Mouse (Mus musculus): ENCODE results near the gene Gnl3l.

Gnl3l gene

GRCm38 (mm10) chrX:151016938-151017877, at the start of gene Gnl3l:
Gnl3l (minus strand) TSS chrX:151017322.
- peak; percentile 92 for DNase-seq (ENCODE audit: low spot score)

DNA sequence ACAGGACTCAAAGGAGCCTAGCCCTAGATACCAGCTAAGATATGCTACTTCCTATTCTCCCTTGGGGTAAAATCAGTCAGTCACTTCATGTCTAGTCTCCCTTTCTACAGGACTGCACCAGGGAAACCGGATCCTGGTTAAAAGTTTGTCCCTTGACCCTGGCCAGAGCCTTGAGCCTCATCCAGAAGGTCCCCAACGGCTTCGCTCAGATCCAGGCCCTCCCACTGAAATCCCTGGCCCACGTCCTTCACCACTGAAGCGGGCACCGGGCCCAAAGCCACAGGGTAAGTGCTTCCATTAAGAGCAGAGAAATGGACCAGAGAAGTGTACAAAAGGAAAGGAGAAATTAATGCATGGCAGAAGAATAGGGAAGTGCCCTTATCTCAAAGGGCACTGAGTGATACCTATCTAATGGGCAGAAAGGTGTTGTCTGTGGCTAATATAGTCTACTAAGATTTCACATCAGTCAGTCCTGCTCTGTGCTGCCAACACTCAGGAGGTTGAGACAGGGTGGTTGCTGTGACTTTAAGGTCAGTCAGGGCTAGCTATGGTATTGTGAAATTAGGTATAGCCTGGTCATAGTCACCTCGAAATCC, 49.0 kb upstream of the Gnl3l start:
- no peak for DNase-seq (ENCODE audit: low spot score)

DNA sequence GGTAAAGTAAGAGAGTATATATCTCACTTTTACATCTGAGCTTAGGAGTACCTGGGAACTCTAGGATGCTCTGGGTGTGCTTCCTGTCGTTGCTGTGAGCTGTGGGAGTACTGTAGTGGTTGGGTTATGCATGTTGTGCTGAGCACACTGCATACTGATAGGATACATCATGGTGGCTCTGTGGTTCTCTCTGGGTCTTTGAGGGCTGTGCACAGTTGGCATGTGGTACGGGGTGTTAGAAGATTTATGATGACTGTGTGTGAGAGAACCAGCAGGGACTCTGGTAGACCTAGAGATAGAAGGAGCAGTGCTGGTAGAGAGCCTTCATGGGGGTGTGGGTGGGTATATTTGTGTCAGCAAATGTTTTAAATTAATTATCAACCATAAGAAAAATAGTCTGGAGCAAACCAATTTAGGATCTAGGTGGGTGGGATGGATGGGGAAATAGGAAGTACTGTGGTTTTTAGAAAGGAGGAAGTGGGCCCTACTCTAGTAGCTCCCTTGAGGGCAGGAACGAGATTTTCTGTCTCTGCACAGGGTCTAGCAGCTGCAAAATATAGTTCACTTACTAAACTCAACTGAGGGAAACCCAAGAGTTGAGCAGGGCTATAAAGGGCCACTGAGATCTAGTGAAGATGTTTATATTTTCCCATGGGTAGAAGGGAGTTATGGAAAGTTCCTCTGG, 44.6 kb upstream of the Gnl3l start:
- DNase-seq (ENCODE audit: low spot score), result no peak

DNA sequence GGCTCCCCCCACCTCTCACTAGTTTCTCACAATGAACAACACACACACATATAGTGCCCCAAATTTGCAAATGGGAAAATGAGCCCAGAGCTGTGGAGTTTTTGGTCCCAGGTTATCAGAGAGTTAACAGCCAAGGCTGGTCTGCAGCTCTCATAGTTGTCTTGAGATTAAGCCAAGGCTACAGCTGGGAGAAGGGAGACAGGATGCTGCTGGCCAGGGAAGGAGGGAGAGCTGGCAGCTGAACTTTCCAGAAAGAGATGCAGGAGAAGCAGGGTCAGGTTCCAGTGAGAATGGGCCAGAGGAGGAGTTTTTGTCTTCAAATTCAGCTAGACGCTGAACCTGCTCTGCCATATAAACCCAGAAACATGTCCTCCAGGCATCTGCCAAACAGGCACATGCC, 42.2 kb upstream of the Gnl3l start:
- DNase-seq (ENCODE audit: low spot score), result no peak

DNA sequence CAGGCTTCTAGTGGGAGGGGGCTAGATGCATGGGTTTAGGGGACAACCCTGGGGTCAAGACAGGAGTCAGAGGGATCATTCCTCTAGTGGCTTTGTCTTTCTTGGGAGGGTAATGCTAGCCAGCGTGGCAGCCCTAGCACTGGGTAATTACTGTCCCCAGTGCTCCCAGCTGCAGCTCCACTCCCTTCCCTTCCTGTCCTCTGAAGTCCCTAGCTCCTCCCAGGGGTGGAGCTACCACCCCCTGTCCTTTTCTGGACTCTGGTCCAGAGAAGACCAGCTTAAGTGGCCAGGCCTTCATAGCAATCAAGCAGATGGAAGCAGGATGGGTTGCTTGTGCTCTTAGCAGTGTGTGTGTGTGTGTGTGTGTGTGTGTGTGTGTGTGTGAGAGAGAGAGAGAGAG, 38.4 kb upstream of the Gnl3l start:
- no peak for DNase-seq (ENCODE audit: low spot score)

DNA sequence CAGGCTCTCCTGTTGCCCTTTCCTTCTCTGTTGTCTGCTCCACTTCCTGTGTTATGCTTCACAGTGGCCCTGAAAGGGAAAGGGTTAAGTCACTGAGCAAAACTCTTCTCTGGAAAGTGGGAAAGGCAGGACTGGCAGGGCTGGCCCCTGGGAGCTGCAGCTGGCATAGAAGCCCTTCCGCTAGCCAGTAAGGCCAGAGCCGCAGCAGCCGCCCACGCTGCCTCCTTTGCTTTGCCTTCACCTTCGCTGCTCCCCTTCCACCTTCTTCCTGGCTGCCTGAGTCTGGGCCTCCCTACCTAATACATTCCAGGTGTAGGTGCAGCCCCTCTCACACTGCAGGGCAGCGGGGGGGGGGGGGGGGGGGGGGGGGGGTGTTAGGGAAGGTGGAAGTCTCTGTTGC, 37.4 kb upstream of the Gnl3l start:
- DNase-seq (ENCODE audit: low spot score), result peak; percentile 12

GRCm38 (mm10) chrX:151050337-151050736, 33.2 kb upstream of the Gnl3l start:
- DNase-seq (ENCODE audit: low spot score), result peak; percentile 26

DNA sequence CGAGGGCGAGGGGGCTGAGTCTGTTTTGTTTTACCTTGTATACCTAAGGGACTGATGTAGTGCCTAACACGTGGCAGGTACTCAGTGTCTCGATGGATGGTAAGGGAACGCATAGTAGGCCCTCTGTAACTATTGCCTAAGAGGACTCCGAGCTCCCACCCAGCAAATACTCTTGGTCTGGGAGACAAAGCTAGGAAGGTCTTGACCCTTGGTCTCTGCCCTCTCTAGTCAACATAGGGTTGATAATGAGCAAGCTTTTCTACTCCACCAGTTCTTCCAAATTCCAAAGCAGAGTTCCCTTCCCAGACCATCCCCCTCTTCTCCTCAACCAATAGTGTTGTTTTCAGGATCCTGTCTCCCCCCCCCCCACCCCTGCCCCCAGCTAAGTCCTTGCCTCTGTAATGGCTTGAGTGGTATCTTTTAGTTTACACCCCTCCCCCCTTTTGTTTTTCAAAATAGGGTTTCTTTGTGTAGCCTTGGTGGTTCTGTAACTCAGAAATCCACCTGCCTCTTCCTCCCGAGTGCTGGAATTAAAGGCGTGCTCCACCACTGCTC, 32.6 kb upstream of the Gnl3l start:
- no peak for DNase-seq (ENCODE audit: low spot score)

DNA sequence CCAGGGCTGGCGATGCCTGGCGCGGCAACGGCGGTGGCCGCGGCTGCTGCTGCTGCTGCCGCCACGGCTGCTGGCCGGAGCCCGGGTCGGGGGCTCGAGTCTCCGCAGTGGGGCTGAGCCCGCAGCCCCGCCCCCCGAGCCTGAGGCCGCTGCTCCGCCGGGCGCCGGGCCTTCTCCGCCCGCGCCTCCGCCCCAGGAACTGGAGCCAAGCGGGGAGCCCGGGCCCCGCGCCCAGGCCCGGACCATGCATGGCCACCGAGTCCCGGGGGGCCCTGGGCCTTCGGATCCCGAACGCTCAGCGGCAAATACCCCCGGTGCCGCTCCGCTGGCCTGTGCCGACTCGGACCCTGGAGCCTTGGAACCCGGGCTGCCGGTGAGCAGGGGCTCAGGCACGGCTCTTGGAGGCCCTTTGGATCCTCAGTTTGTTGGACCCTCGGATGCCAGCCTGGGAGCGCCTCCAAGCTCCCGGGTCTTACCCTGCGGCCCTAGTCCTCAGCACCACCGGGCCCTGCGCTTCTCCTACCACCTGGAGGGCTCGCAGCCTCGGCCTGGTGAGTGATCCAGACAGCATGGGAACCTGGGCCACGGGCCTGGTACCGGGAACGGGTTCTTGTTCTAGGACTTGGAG, 30.4 kb upstream of the Gnl3l start:
- DNase-seq (ENCODE audit: low spot score), result peak; percentile 26

GRCm38 (mm10) chrX:151046777-151047430, 29.8 kb upstream of the Gnl3l start:
- peak; percentile 89 for DNase-seq (ENCODE audit: low spot score)

- DNase-seq (ENCODE audit: low spot score), result no peak
Observed at GRCm38 (mm10) chrX:151046321-151046720, 29.2 kb upstream of the Gnl3l start.

- DNase-seq (ENCODE audit: low spot score), result no peak
Observed at GRCm38 (mm10) chrX:151045850-151046249, 28.7 kb upstream of the Gnl3l start, which contains the start of gene Fgd1. Fgd1 (plus strand) TSS chrX:151046150.

- DNase-seq (ENCODE audit: low spot score), result no peak
Observed at GRCm38 (mm10) chrX:151041223-151041622, 24.1 kb upstream of the Gnl3l start.

GRCm38 (mm10) chrX:151031400-151031799, 14.3 kb upstream of the Gnl3l start:
- DNase-seq (ENCODE audit: low spot score), result no peak

- DNase-seq (ENCODE audit: low spot score), result no peak
Observed at GRCm38 (mm10) chrX:151018798-151019197, 1.7 kb upstream of the Gnl3l start.

DNA sequence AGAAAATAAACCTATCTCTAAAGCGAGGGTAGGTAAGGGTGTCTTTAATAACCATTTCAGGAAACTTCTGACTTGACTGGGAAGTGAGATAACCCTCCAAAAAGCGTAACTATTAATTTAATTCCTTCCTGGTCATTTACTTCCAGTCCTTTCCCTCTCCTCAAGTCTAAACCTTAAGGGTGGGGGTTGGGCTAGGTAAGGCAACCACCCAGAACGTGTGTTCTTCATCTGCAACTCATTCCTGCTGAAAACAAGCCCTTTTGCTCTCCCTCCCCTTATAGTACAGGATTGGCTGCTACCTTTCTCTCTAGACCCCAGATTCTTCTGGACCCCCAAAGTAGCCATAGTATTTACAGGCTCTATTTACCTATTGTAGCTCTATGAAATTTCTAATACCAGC, 775 bp upstream of the Gnl3l start:
- no peak for DNase-seq (ENCODE audit: low spot score)

DNA sequence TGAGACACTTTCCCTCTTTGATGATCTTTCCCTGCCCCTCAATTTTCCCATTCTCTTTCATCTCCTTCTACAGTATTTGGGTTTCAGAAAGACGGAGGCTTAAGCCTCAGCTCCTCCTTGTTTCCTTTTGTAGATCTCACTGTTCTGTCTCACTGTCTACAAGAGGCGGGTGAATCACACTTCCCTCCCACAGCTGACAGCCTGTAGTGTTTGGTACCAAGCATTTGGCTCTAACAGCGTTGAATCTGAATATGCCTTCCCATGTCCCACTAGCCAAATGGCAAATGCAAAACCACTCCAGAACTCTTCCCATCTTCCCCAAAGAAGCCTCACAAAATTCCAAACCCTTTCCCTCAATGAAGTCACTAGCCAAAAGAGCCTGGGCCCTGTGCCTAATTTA, 20.3 kb downstream of the Gnl3l start:
- no peak for DNase-seq (ENCODE audit: low spot score)

DNA sequence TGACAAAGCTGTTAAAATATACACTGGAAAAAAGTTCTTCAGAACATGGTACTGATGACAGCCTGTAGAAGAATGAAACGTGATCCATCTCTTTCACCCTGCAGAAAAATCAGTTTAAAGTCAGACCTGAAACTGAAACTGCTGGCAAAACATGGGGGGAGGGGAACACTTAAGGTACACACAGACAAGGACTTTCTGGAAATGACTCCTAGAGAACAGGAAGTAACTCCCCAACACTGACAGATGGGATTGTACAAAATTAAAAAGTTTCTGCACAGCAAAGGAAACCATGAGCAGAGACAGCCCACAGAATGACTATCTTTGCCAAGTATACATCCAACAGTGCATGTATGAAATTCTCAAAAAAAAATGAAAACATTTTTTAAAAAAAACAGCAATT, 35.5 kb downstream of the Gnl3l start:
- DNase-seq (ENCODE audit: low spot score), result no peak

GRCm38 (mm10) chrX:150975424-150975823, 41.7 kb downstream of the Gnl3l start:
- no peak for DNase-seq (ENCODE audit: low spot score)

- DNase-seq (ENCODE audit: low spot score), result no peak
Observed at GRCm38 (mm10) chrX:150963027-150963426, 54.1 kb downstream of the Gnl3l start.

DNA sequence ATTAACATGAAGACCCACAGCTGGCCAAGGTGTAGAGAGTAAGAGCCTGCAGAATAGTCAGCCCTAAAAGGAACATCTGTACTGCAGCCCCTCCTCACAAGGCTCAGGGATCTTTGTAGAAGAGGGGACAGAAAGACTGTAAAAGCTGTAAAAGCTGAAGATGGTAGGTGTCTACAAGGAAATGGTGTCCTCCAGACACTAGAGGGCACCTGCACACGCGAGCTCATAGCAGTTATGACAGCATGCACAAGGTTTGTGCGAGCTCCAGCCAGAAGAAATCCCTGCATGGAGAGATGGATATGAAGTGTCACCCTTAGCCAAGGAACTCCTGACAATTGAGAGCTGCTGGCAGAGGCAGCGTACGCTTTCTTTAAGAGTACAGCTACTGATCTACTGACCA, 56.4 kb downstream of the Gnl3l start:
- no peak for DNase-seq (ENCODE audit: low spot score)

All from adipocyte (in vitro differentiated cells).